Mouse (Mus musculus): Measurements from ENCODE around the gene F2rl2. TPM values are rescaled to one million over a fixed set of nuclear protein-coding genes. Genes with fewer than 3 reads are reported as not detected.

The F2rl2 gene
- polyA plus RNA-seq, 1 experiment from 2014 or later, result 1.0 TPM

DNA sequence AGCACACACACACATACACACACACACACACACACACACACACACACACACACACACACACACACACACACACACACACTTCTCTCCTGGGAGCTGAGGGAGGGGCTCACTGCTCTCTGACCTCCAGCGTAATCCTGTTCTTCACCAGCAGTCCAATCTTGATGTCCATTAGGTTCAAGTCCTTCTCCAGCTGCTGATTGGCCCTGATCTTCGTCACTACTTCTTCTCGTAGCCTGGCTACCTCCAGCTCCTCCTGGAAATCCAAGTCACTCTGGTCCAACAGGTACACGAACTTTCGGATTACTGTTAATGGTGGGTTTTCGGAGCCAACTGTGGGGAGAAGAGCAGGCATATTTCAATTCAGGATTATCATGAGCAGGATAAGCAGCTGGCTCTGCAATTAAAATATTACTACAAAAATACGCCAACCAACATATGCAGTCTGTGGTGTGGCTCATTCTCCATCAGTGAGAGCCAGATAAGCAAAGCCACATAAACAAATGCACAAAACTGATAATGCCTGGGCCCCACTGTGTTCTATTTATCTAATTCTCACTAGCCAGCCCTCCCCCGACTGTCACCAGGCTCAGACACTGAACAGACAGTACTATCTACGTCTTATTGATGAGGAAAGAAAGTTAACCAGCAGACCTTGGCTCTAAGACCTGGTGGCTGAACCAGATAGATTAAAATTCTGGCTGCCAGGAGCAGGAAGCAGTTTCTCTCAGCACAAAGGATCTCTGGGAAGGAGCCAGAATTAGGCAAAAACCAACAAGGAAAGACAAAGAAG lies 25.4 kb upstream of the F2rl2 start:
- Histone ChIP-seq H3K27me3 (no peaks in the 10 kb centered on the region), H3K4me2 (replicated peaks) (no peak overlapping the region), H3K27ac (replicated peaks) (no peak overlapping the region), H3K36me3 (peaks cover 30% of the 10 kb centered on the region; the same call in 1 of the 2 replicates), H3K9ac (replicated peaks) (no peak overlapping the region), H3K9me3 (no peaks in the 10 kb centered on the region), H3K4me3 (no peak overlapping the region), H3K4me1 (no peaks in the 10 kb centered on the region)
- WGBS, result 86% methylated on average over 9 of the region's 9 CpGs
- ATAC-seq (ENCODE audit: low FRiP score, low read depth), result no peak

DNA sequence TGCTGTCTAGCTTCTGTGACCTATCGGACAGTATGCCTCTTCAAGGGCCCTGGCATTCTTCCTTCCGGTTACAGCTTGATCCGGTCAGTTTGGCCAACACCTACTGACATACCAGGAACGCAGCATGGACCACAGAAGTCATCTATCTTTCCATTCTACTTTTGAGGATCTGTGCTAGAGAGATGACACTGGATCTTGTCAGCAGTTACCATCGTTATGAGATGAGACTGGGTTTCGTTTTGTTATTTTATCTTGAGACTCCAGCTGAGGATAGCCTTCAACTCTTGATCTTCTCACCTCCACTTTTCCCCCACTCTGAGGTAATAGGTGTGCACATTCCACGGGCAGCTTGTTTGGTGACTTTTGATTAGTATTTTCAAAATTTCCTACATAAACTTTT lies 24.3 kb upstream of the F2rl2 start:
- no peak for ATAC-seq (ENCODE audit: low FRiP score, low read depth)
- H3K27ac ChIP-seq (replicated peaks), result no peak overlapping the region
- H3K9me3 ChIP-seq, result no peaks in the 10 kb centered on the region
- 90% methylated on average over 7 of the region's 7 CpGs for WGBS
- peaks cover 30% of the 10 kb centered on the region; the same call in 1 of the 2 replicates for H3K36me3 ChIP-seq
- no peaks in the 10 kb centered on the region for H3K27me3 ChIP-seq
- no peaks in the 10 kb centered on the region for H3K4me1 ChIP-seq
- no peak overlapping the region for H3K9ac ChIP-seq (replicated peaks)
- H3K4me3 ChIP-seq, result no peak overlapping the region
- H3K4me2 ChIP-seq (replicated peaks), result no peak overlapping the region

GRCm38 (mm10) chr13:95679078-95679477 lies 17.6 kb upstream of the F2rl2 start:
- Histone ChIP-seq H3K9me3 (no peaks in the 10 kb centered on the region), H3K9ac (replicated peaks) (no peak overlapping the region), H3K4me3 (no peak overlapping the region), H3K4me2 (replicated peaks) (no peak overlapping the region), H3K4me1 (no peaks in the 10 kb centered on the region), H3K36me3 (0 out of 2 replicates have a peak, but pooled peaks cover 4% of the 10 kb centered on the region), H3K27ac (replicated peaks) (no peak overlapping the region), H3K27me3 (no peaks in the 10 kb centered on the region)
- 90% methylated on average over 5 of the region's 5 CpGs for WGBS
- ATAC-seq (ENCODE audit: low FRiP score, low read depth), result no peak

- no peaks in the 10 kb centered on the region for H3K9me3 ChIP-seq
- no peak overlapping the region for H3K4me3 ChIP-seq
- H3K27ac ChIP-seq (replicated peaks), result no peak overlapping the region
- H3K4me1 ChIP-seq, result no peaks in the 10 kb centered on the region
- no peaks in the 10 kb centered on the region for H3K27me3 ChIP-seq
- 0 out of 2 replicates have a peak, but pooled peaks cover 4% of the 10 kb centered on the region for H3K36me3 ChIP-seq
- H3K9ac ChIP-seq (replicated peaks), result no peak overlapping the region
- no peak overlapping the region for H3K4me2 ChIP-seq (replicated peaks)
- no peak for ATAC-seq (ENCODE audit: low FRiP score, low read depth)
- 87% methylated on average over 4 of the region's 4 CpGs for WGBS
These were observed 17.1 kb upstream of the F2rl2 start for GRCm38 (mm10) chr13:95679491-95679941.

DNA sequence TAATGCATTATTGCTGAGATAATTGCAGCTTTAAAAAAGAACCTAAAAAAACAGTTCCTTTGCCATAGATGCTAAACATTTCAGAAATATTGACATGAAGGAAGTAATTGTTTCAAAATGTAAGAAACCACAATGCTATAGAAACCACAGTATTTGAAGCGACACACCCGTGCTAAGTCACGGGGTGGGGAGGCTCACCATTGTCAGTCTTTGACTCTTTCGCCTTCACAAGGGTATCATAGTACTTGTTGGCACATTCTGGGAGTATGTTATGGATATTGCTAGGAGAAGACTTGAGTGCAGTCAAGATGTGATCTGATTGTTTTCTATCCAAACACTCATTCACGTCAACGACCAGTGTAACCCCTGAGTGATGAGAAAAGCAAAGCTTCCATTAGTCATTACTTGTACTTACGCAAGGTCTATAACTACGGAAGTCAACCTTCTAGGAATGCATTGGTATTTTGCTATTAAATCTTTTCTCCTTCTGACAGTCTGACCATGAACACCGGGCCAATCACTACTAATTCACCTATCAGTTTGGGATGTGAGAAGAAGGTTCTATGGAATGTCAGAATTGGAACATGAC lies 11.9 kb upstream of the F2rl2 start:
- H3K4me2 ChIP-seq (replicated peaks), result no peak overlapping the region
- no peak for ATAC-seq (ENCODE audit: low FRiP score, low read depth)
- H3K4me1 ChIP-seq, result no peaks in the 10 kb centered on the region
- 95% methylated on average over 9 of the region's 9 CpGs for WGBS
- H3K9ac ChIP-seq (replicated peaks), result no peak overlapping the region
- no peaks in the 10 kb centered on the region for H3K9me3 ChIP-seq
- 0 out of 2 replicates have a peak, but pooled peaks cover 4% of the 10 kb centered on the region for H3K36me3 ChIP-seq
- no peak overlapping the region for H3K4me3 ChIP-seq
- H3K27ac ChIP-seq (replicated peaks), result no peak overlapping the region
- no peaks in the 10 kb centered on the region for H3K27me3 ChIP-seq

DNA sequence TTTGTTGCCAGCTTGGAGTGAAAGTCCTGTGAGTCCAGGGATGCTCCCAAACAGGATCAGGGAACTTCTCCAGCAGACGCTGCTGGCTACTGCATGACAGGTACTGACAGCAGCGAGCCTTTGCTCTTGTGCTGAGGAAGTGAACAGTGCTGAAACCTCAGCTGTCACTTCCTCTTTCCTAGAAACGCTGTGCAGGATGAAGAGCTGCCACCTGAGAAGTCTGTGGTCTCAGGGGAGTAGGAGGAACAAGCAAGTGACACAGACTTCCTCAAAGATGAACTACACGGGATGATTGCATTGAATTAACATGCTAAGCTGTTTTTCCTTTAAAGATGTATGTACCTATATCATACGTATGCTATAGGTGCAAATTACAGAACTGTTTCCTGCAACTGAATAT lies 10.9 kb upstream of the F2rl2 start:
- no peaks in the 10 kb centered on the region for H3K9me3 ChIP-seq
- H3K4me3 ChIP-seq, result no peak overlapping the region
- H3K4me2 ChIP-seq (replicated peaks), result no peak overlapping the region
- 93% methylated on average over 5 of the region's 5 CpGs for WGBS
- ATAC-seq (ENCODE audit: low FRiP score, low read depth), result no peak
- H3K27me3 ChIP-seq, result no peaks in the 10 kb centered on the region
- H3K36me3 ChIP-seq, result 0 out of 2 replicates have a peak, but pooled peaks cover 4% of the 10 kb centered on the region
- H3K4me1 ChIP-seq, result no peaks in the 10 kb centered on the region
- H3K9ac ChIP-seq (replicated peaks), result no peak overlapping the region
- H3K27ac ChIP-seq (replicated peaks), result no peak overlapping the region

- Histone ChIP-seq H3K9ac (replicated peaks) (no peak overlapping the region), H3K4me2 (replicated peaks) (no peak overlapping the region), H3K4me1 (no peaks in the 10 kb centered on the region), H3K9me3 (no peaks in the 10 kb centered on the region), H3K27ac (replicated peaks) (no peak overlapping the region), H3K27me3 (no peaks in the 10 kb centered on the region), H3K4me3 (no peak overlapping the region), H3K36me3 (no peaks in the 10 kb centered on the region)
- 92% methylated on average over 1 of the region's 1 CpGs for WGBS
- ATAC-seq (ENCODE audit: low FRiP score, low read depth), result no peak
These were observed 8.1 kb upstream of the F2rl2 start for GRCm38 (mm10) chr13:95688576-95688975.

- Histone ChIP-seq H3K27ac (replicated peaks) (no peak overlapping the region), H3K36me3 (no peaks in the 10 kb centered on the region), H3K27me3 (no peaks in the 10 kb centered on the region), H3K4me2 (replicated peaks) (no peak overlapping the region), H3K4me1 (peaks cover 5% of the 10 kb centered on the region; the same call in 1 of the 2 replicates), H3K9me3 (no peaks in the 10 kb centered on the region), H3K9ac (replicated peaks) (no peak overlapping the region), H3K4me3 (no peak overlapping the region)
- WGBS, result 92% methylated on average over 8 of the region's 8 CpGs
- no peak for ATAC-seq (ENCODE audit: low FRiP score, low read depth)
These were observed 4.5 kb upstream of the F2rl2 start for GRCm38 (mm10) chr13:95692201-95692600.

- Histone ChIP-seq H3K4me3 (no peak overlapping the region), H3K4me2 (replicated peaks) (no peak overlapping the region), H3K36me3 (0 out of 2 replicates have a peak, but pooled peaks cover 6% of the 10 kb centered on the region), H3K9me3 (no peaks in the 10 kb centered on the region), H3K27me3 (no peaks in the 10 kb centered on the region), H3K27ac (replicated peaks) (no peak overlapping the region), H3K9ac (replicated peaks) (no peak overlapping the region), H3K4me1 (peaks cover 5% of the 10 kb centered on the region; the same call in 1 of the 2 replicates)
- 91% methylated on average over 9 of the region's 9 CpGs for WGBS
- ATAC-seq (ENCODE audit: low FRiP score, low read depth), result no peak
These were observed 466 bp upstream of the F2rl2 start for GRCm38 (mm10) chr13:95696120-95696653.

DNA sequence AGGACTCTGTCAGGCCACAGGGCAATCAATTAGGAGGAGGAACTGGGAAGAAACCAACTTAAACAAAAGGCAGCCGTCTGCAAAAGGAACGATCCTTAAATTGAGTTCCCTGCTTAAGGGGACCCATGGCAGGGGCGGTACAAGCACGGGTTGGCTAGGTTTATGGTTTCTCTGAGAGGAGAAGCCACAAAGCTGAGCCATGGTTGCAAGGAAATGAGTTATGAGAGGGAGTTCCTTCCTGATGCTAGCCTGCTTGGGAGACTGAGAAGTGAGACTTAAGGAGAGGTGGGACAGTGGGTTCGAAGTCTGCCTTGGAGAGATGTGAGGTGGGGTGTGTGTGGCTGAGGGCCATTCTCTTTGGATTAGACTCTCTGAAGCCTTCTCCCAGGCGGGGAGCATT lies 1.2 kb downstream of the F2rl2 start:
- no peak overlapping the region for H3K4me2 ChIP-seq (replicated peaks)
- no peak overlapping the region for H3K4me3 ChIP-seq
- no peak overlapping the region for H3K27ac ChIP-seq (replicated peaks)
- no peaks in the 10 kb centered on the region for H3K9me3 ChIP-seq
- ATAC-seq (ENCODE audit: low FRiP score, low read depth), result no peak
- 0 out of 2 replicates have a peak, but pooled peaks cover 8% of the 10 kb centered on the region for H3K36me3 ChIP-seq
- no peak overlapping the region for H3K9ac ChIP-seq (replicated peaks)
- peaks cover 5% of the 10 kb centered on the region; the same call in 1 of the 2 replicates for H3K4me1 ChIP-seq
- no peaks in the 10 kb centered on the region for H3K27me3 ChIP-seq
- WGBS, result 52% methylated on average over 6 of the region's 6 CpGs

DNA sequence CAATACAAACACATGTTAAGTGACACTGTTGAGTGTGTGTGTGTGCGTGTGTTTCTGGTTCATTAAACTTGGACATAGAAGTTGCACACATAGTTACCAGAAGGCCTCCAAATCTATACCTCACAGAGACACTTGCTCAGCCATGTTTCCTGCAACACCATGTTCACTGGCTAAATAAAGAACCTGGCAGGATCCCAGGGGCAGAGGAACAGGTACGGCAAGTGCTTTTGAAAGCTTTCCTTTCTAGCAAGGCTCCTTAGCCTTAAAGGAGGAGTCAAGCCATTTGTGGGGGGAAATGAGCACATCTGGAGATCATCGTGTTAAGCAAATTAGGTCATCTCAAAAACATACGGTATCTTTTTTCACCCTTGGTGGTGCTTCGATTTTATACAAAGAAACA lies 6.7 kb downstream of the F2rl2 start:
- no peaks in the 10 kb centered on the region for H3K9me3 ChIP-seq
- H3K27me3 ChIP-seq, result no peaks in the 10 kb centered on the region
- no peak overlapping the region for H3K4me2 ChIP-seq (replicated peaks)
- 0 out of 2 replicates have a peak, but pooled peaks cover 8% of the 10 kb centered on the region for H3K36me3 ChIP-seq
- H3K4me1 ChIP-seq, result no peaks in the 10 kb centered on the region
- ATAC-seq (ENCODE audit: low FRiP score, low read depth), result no peak
- no peak overlapping the region for H3K27ac ChIP-seq (replicated peaks)
- H3K4me3 ChIP-seq, result no peak overlapping the region
- WGBS, result 83% methylated on average over 5 of the region's 5 CpGs
- H3K9ac ChIP-seq (replicated peaks), result no peak overlapping the region

- H3K4me1 ChIP-seq, result no peaks in the 10 kb centered on the region
- H3K27me3 ChIP-seq, result no peaks in the 10 kb centered on the region
- no peak overlapping the region for H3K9ac ChIP-seq (replicated peaks)
- 97% methylated on average over 6 of the region's 6 CpGs for WGBS
- H3K4me3 ChIP-seq, result no peak overlapping the region
- 0 out of 2 replicates have a peak, but pooled peaks cover 8% of the 10 kb centered on the region for H3K36me3 ChIP-seq
- H3K27ac ChIP-seq (replicated peaks), result no peak overlapping the region
- H3K4me2 ChIP-seq (replicated peaks), result no peak overlapping the region
- no peaks in the 10 kb centered on the region for H3K9me3 ChIP-seq
- ATAC-seq (ENCODE audit: low FRiP score, low read depth), result no peak
These were observed 8.9 kb downstream of the F2rl2 start for GRCm38 (mm10) chr13:95705589-95705988.
